Mouse (Mus musculus) lung, postnatal 0 days (tissue): ENCODE results near the gene Tppp3.

Source experiments
- CTCF ChIP-seq: IDR thresholded peaks from 2 replicates; pipeline ENCODE4 v1.5.1; 2016; ENCODE audit warnings: antibody characterized with exemption, mild to moderate bottlenecking
- EP300 ChIP-seq: IDR thresholded peaks from 2 replicates; pipeline ENCODE4 v1.6.1; 2016; ENCODE audit warnings: antibody characterized with exemption, mild to moderate bottlenecking, control low read depth

- TF ChIP-seq CTCF, result no peak
- no peak for TF ChIP-seq EP300
These were observed 19.3 kb downstream of the Tppp3 start for GRCm38 (mm10) chr8:105451903-105452603.
